Mouse (Mus musculus) bone marrow macrophage, adult 2 months (primary cell): ENCODE measurements around the gene Rere.

ENCODE experiments used
- CTCF ChIP-seq: IDR thresholded peaks from 2 replicates; pipeline ENCODE4 v1.5.1; 2012; ENCODE audit warnings: low read depth, mild to moderate bottlenecking, low read length, moderate library complexity
- POLR2A ChIP-seq: IDR thresholded peaks from 2 replicates; pipeline ENCODE4 v1.6.1; 2012; ENCODE audit warnings: mild to moderate bottlenecking, low read depth, low read length, borderline replicate concordance

DNA sequence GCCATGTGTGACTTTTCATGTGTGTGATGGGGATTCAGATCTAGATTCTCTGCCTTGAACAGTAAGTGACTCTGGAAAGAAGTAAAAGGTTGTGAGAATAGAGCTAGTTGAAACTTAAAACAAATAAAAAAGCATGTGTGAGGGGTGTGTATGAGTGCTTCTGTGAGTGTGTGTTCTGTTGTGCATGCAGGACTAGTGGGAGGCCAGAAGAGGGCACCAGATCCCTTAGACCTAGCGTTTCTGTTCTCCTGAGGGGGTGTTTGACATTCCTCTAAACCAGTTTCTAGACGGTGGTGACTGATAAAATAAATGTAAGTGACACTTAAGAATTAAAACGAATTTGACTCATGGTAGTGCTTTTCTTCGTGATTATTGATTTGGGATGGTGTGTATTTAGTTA, 46.0 kb downstream of the Rere start:
- TF ChIP-seq CTCF (no peak), POLR2A (no peak)
